Mouse (Mus musculus): Measurements from ENCODE around the gene Tcp10a. TPM values are rescaled to one million over a fixed set of nuclear protein-coding genes. Genes with fewer than 3 reads are reported as not detected.
"Not testable (repeated sequence)": the region's sequence is repeated elsewhere in the genome, so short reads cannot be mapped to it uniquely, and the experiment has no call there.

Gene Tcp10a
- total RNA-seq (2021) (not detected), polyA plus RNA-seq (2012; rRNA removed) (not detected in 2 replicates)
- long read RNA-seq = 0 reads

DNA sequence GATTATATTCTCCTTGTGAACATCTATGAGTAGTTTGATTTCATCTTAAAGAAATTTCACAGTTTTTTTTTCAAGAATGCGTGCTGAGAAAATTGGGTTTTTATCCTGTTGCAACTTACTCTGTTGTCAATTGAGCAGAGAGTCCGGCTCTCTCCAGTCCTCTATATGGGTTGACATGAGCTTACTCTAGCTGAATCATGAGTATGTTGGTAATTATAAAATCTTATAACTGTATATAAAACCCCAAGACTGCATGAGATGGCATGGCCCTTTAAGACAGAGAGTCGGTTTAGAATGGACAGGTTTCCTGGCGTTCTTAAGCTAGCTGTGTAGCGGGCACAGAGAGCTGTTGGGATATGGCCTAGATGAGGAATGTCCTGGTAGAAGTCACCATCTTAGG is at the start of gene Tcp10a:
Gene Tcp10a, plus strand, starts transcription at position 301 of the 400 bp plus-strand sequence.
- not testable (repeated sequence) for DNase-seq

DNA sequence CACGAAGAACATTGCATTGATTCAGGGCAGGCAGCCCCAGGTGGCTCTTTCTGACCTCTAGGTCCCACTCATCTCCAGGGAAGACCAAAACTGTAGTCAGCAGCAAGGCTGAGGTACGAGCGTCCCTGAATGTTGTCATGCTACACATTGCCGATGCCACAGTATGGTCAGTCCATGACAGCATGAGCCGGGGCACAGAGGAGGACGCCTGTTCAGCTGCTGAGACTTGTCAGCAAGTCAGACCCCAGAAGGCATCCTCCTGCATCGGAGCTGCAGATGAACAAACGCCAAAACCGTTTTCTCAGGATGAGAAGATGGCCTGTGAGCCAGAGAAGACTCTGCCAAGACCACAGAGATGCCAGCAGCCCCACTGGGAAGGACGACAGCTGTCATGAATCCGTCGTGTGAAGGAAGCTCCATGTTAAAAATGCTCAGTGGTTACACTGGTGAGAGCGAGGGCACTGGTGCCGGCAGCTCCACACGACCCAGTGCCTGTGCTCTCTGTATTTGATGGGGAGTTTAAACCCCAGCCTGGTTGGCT is 45.7 kb upstream of the Tcp10a start:
- DNase-seq = no peak

DNA sequence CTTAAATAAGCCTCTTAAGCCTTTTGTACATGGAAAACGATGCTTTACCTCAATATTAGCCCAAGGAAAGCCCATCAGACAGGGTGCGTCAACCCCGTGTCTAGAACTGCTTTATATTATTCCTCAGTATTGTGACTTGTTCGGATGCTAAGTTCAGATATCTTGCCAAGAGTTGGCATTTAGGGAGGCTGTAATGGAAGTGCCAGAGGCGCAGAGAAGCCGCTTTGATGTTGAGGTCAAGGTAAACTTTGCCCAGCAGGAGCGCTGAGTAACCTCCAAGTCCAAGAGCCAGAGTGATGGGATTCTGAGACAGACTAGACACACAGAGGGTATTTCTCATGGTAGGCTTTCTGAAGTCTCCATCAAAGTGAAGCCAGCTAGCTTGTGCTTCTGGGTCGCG is 45.2 kb upstream of the Tcp10a start:
- DNase-seq = peak; percentile 72

DNA sequence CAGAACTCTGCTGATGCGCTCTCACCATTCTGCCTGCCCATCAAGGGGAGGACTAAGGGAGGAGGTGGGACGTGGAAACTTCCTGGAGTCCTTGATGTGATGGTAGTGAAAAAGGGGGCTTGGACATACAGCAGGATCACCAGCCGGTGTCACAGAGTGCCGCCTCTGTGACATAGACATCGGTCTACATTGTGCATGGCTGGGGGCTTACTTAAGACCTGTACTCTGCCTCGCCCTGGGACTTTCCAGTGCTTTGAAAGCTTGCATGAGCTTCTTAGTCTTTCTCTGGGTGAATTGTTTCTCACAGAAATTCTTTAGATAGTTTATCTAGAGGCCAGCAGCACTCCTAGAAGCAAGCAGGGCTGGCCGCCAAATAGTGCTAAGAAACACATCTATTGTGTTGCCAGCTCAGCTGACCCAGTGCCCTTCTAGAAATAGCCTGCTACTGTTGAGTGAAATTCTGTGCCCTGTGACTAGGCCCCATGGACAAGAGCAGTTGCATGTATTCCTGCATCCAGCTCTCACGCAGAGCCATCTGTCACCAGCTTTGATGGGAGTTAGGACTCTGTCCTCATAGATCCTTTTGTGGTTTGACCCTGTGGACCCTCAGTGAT is 40.0 kb upstream of the Tcp10a start:
- peak; percentile 60 for DNase-seq

DNA sequence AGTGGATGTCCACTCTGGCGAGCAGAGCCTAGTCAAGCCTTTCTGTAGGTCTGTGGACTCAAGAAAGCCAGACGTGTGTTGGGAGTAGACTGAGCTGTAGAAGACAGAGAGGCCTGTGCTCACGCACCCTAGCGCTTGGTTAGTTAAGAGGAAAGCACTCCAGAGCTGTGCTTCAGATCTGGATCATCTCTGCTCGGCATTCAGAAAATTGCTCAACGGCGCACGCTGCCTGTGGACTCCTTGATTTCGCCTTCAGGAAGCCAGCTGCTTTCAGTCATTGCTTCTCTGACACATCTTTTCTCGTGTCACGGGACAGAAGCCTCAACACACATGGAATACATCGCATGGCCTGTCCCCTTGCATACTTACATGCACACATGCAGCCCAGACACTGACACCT is 39.2 kb upstream of the Tcp10a start:
- DNase-seq = no peak

DNA sequence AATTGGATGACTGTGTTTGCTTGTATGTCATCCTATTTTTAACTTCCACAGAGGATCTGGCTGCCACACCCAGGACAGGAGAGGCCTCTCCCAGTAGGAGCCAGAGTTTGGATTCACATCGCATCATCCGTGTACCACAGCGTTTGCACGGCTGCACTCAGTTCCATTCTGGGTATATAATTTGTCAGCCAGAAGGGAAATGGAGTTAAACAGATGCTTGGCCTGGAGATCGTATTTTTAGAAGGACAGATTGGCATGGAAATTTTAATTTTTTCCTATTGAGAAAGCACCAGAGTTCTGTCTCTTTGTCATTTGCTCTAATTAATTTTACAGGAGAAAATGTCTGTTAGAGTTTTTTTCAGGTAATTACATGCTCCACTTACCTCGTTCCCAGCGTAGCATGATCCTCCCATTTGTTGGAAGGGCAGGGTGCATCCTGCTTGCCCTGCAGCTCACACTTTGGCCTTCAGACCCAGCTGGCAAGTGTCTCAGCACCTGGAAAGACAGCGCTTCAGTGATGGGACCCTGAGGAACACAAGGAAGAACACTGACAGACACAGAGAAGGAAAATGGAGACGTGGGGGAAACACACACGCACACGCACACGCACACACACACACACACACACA is 37.9 kb upstream of the Tcp10a start:
- DNase-seq = no peak

DNA sequence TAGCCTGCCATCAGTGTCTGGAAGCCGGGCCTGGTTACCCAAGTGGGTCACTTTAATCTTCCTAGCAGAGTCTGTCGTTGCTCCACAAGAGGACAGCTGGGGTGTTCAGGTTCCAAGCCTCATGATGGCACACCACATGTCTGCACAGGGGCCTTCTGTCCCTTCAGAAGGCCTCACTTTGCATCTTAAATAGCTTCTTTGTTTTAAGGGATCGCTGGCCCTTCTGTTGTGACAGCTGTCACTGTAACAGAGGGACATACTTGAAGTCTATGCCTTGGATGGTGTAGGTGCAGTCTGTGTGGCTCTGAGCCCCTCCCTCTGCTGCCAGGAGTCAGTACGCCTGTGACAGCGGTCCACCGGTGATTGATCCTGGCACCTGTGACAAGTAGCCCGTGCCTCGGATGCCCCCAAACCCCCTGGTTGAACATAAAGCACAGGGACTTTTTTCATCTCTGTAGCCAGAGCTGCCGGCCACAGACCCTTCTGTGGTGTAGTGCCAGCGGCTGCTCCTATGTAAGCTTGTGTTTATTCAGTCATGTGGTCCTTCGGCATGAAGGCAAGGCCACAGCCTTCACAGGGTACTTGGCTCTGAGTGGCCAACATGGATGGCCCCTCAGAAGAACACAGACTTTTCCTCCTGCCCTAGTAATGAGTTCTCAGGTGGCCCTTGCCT is 32.3 kb upstream of the Tcp10a start:
- no peak for DNase-seq

DNA sequence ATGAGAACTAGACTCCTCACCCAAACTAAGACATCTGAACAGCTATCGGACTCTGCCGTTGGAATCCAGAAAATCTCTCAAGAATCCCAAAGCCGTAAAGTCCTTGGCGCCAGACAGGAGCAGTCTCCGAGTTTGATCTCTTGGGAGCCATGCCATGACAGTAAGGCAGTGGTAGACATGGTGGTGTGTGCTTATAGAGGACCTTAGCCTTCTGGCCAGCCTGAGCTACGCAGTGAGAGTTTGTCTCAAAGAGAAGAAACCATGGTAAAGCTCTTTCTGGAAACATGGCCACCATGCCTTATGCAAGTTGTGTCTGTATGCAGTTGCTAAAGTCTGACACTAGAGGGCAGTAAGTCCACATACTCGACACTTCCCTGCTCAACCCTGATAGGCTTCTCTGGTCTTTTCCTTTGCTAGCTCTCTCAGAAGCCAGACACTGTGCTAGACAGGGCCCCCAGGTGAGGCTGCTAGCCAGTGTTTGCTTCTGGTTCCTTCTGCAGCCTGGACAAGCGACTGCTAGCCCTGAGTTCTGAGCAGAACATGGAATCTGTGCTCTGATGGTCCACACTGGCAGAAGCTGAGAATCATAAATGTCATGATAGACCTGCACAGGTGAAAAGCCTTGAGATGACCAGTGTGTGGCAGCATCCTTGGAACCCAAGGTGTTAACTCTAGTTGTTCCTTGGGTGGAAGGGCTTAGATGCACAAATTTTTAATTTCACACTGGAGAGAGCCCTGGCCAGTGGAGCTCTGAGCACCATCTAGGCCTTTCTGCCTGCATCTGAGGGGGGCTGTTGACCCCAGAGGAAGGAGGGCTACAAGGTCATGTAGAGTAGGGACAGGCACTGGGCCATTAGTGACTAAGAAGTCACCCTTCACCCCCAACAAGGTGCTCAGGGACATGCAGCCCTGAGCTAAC is 17.9 kb upstream of the Tcp10a start:
- peak; percentile 44 for DNase-seq

DNA sequence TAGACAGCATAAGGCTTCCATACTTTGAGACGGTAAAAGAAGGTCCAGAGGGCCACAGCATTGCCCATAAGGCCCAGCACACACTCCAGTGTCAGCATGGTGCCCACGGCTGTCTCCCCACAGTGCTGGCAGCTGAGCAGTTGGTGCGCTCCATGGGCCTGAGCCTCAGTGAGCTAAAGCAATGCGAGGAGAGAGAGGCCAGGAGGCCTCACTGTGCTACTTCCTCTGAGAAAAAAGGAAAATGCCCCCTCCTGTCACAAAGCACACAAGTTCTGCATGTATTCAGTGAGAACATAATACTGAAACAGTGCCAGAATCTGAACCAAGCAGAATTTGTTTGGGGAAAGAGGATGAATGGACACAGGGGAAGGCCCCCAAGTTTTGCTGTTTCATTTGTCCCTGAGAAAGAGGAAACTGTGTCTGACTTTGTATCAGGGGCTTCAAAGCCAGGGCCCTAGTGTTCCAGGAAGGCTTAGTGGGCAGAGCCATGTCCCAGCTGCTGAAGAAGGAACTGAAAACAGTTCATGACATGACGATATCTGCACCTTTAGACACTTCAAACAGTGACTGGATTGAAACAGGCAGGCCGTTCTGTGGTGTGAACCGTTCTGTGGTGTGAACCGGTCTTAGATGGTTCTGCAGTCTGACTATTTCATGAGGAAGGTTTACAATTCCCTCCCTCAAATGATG is 8.6 kb upstream of the Tcp10a start:
- not testable (repeated sequence) for DNase-seq

DNA sequence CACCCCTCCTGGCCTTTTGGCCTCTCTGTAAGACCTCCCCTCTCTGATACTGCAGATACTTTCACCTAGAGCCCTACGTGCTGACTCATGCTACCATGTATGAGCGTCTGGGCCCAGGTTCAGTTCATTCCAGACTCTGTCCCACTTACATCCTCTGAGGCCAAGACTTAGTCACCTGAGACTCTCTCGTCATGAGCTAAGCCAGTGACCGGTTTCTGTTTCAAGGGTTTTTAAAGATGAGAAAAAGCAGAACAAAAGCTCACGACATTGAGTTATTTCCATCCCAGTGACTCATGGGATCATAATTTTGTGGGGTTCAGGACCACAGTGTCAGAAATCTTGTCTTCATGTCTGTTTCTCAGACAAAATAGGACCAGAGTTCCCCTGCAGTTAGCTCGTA is 4.7 kb upstream of the Tcp10a start:
- DNase-seq = not testable (repeated sequence)

DNA sequence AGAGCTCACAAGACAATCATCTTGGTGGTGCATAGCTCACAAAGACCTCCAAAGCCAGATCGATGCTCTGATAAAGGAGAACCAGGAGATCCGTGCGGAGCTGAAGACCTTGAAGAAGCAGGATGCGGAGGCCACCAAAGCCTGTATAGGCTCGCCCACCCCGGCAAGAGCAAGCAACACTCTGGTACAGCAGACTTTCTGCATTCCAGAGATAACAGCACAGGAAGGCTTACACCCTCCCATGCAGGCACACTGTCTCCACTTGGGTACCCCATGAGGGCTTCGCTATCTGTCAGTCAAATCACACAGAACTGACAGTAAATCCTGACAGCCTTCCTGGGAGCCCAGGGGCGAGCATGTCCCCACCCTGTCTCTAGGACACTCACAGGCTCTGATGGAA is 2.0 kb downstream of the Tcp10a start:
- not testable (repeated sequence) for DNase-seq

DNA sequence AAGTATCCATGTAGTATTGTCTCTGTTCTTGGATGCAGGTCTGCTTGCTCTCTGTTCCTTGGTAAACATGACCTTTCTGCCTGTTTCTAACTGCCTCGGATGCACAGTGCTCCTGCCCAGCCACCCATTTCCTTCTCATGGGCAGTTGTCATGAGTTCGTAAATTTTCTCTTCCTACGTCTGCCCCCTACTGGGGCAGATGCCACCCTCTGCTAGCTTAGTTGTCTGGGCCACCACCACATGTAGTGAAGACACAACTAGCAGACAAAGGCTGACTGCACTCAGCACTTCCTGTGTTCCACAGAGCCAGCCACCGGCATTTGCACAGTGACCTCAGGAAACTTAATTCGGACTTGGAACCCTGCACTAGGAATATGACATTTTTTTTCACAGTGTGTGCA is 8.3 kb downstream of the Tcp10a start:
- not testable (repeated sequence) for DNase-seq

DNA sequence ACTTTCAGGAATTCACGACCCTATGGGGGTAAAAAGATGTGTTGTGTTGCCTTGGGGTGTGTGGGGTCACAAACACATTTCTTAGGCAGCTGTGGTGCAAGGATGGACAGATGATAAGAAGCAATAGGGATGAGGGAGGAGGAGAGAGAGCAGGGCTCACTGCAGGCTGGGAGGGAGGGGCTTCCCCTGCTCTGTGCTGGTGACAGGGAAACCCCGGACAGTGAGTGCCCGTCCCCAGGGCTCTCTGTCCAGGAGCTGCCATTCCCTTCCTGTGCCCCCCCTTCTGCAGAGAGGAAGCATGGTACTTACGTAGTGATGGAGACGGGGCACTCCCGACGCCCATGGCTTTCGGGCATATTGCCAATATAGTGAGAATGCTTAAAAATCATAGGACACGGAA is 12.9 kb downstream of the Tcp10a start:
- DNase-seq = not testable (repeated sequence)

DNA sequence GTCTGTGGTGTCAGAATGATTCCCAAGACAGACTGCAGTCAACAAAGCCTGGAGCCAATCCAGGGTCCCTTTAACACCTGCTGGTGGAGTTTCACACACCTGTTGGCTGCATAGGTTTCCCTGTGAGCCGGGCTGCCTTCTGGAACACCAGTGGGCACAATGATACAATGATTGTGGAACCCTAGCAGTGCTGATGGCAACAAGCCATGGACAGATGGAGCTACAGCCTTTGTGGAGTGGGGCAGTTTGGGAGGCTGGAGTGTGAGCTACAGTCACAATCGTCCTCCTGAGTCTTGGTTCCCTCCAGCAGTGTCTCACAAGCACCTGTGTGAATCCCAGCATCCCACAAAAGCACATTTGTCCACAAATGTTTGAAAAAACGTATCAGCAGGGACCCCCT is 24.3 kb downstream of the Tcp10a start:
- DNase-seq = not testable (repeated sequence)

DNA sequence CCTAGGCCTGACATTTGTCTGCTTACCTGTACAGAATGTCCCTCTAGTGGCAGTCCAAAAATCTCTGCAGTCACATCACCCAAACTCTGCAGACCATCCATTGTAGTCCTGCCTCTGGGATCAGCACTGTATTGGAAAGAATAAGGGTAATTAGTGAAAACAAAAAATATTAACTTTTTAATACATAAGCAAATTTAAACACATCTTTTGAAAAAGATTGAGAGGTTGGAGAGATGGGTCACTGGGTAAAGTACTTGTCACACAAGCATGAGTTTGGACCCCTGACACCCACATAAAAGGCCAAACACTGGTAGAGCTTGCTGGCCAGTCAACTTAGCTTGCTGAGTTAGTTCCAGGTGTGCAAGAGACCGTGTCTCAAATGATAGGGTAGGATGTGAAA is 28.1 kb downstream of the Tcp10a start, which contains the start of gene Ttll2:
Gene Ttll2, minus strand, starts transcription at position 101 of the 400 bp plus-strand sequence.
- not testable (repeated sequence) for DNase-seq

DNA sequence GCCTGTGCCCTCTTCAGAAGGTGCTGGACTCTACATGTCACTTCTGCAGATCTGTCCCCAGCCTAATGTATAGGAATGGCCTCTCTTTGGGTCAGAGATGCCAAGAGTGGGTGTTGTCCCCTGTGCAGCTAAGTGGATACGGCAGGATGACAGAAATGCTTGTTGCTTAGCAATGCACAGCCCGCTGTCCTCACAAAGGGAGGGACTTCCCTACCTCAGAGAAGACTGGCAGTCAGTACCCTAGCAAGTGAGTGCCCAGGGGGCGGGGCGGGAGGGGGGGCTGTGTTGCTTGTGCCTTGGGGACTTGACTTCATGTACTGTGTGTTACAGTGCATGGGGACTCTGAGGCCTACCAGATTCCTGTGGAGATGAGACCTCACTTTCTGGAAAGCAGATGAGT is 35.4 kb downstream of the Tcp10a start:
- DNase-seq = not testable (repeated sequence)

DNA sequence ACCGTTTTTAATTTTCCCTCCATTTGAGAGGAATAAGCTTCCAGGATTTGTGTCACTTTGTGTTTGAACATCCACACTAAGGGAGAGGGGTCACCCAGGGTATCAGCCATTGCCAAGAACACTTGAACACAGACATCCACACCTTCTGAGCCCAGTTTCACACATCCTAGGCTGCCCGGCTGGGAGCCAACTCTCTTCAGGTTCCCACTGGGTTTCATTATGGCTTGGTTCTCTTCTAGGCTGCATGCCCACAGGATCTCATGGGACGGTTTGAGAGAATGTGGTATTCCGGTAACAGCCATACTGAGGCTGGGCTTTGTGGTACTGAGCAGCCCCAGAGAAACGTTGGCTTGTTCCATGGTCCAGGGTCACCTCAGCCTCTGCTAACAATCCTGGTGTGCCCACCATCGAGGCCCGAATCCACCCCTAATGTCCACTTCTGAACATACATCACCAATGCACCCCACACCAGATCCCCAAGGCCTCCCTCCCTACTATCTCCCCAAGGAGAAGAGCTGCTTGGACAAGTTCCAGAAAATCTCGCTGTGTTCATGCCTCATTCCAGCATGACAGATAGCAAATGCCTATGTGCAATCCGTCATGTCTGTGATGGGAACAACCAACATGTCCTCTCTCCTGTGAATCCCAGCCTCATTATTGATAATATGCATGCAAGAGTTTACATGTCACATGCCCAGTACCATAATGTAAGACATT is 36.5 kb downstream of the Tcp10a start:
- peak; percentile 58 for DNase-seq

DNA sequence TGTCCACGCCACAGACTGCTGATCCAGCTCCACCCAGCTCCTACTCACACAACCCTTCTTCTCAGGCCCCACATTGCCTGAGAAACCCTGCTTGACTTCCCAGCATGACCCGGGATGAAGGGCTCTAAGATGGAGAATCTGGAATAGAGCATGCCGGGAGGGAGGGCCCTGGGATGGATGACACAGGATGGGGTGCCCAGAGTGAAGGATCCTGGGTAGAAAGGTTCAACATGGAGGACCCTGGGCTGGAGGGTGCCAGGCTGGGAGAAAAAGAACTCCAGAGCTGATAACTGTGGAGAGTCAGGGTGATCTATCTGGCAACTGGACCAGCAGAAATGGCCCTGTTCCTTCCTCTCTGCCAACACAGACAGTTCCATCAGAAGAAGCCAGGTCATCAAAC is 41.2 kb downstream of the Tcp10a start:
- DNase-seq = not testable (repeated sequence)

DNA sequence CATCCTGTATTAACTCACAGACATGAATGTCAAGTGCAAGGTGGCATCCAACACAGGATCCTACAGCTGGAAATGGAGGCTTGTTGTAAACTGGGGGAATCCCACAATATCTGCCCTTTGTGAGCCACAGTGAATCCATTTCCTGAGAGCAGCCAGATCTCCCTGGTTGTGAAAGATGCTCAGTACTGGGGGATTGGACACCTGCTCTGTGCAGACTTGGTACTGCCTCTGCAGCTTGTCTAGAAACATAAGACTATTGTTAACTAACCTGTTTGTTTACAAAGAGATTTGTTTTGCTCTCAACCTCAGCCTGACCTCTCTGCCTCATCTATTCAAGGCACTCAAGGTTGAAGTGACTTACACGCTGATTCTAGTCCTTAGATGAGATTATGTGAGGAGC is 41.8 kb downstream of the Tcp10a start:
- not testable (repeated sequence) for DNase-seq

DNA sequence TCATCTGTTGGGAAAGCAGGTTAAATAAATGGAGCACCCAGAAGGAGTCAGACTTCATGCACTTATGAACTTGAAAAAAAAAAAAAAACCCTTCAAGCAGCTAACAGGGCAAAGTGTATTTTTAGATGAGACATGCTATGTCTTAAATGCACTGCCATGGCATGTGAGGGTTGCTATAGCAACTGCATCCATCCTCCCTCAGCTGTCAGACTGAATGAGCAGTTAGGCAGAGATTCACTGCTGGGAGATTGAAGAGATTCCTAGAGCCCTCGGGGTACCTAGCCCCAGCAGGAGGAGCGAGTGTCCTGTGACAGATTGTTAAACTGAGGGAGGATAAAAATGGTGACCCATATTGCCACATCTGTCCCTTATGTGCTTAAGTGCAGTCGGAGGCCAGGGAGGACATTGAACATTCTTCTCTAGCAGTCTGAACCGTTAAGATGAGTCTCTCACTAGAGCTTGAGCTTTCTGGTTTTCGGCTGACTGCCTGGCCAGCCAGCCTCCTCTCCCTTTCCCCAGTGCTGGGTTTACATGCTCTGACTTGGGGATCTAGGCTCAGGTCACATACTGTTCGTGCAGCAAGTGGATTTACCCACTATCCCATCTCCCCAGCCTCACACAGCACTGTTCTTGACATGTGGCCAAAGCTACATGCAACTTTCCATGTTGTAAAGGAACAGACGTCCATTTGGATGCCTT is 42.4 kb downstream of the Tcp10a start:
- DNase-seq = not testable (repeated sequence)

Data from adrenal gland, adult 2 months (tissue).